Mouse (Mus musculus): Measurements from ENCODE around the gene Scamp5. TPM values are rescaled to one million over a fixed set of nuclear protein-coding genes. Genes with fewer than 3 reads are reported as not detected.

Gene Scamp5
- polyA plus RNA-seq, 1 experiment from 2014 or later = 4.1 TPM

- no peak overlapping the region for H3K9ac ChIP-seq (ENCODE audit: low read length)
- ATAC-seq (ENCODE audit: insufficient number of reproducible peaks, low FRiP score, low TSS enrichment, low read depth) (no peak), DNase-seq (ENCODE audit: low spot score) (peak; percentile 47)
- H3K4me2 ChIP-seq (ENCODE audit: low read depth, severe bottlenecking) = no peak overlapping the region
- 1% methylated on average over 20 of the region's 20 CpGs for WGBS
- H3K36me3 ChIP-seq (ENCODE audit: control insufficient read depth, insufficient read depth, low read length) = no peaks in the 10 kb centered on the region
- peaks cover 70% of the 10 kb centered on the region for H3K27me3 ChIP-seq (ENCODE audit: control insufficient read depth, insufficient read depth, low read length)
- H3K4me3 ChIP-seq (ENCODE audit: low read depth, low read length) = no peak overlapping the region
- no peak overlapping the region for H3K27ac ChIP-seq (replicated peaks; ENCODE audit: low read depth, low read length)
- 0 out of 2 replicates have a peak, but pooled peaks cover 2% of the 10 kb centered on the region for H3K4me1 ChIP-seq (ENCODE audit: control insufficient read depth, insufficient read depth, low read length)
- H3K9me3 ChIP-seq (ENCODE audit: control insufficient read depth, low read length) = no peaks in the 10 kb centered on the region
Observed at GRCm38 (mm10) chr9:57501861-57502260, 34.0 kb upstream of the Scamp5 start.

- Histone ChIP-seq H3K9me3 (ENCODE audit: control insufficient read depth, low read length) (no peaks in the 10 kb centered on the region), H3K4me1 (ENCODE audit: control insufficient read depth, insufficient read depth, low read length) (0 out of 2 replicates have a peak, but pooled peaks cover 2% of the 10 kb centered on the region), H3K27ac (replicated peaks; ENCODE audit: low read depth, low read length) (no peak overlapping the region), H3K9ac (ENCODE audit: low read length) (no peak overlapping the region), H3K4me2 (ENCODE audit: low read depth, severe bottlenecking) (no peak overlapping the region), H3K4me3 (ENCODE audit: low read depth, low read length) (no peak overlapping the region), H3K36me3 (ENCODE audit: control insufficient read depth, insufficient read depth, low read length) (no peaks in the 10 kb centered on the region), H3K27me3 (ENCODE audit: control insufficient read depth, insufficient read depth, low read length) (peaks cover 69% of the 10 kb centered on the region)
- WGBS = 10% methylated on average over 13 of the region's 13 CpGs
- ATAC-seq (ENCODE audit: insufficient number of reproducible peaks, low FRiP score, low TSS enrichment, low read depth) (no peak), DNase-seq (ENCODE audit: low spot score) (no peak)
Observed at GRCm38 (mm10) chr9:57501452-57501851, 33.6 kb upstream of the Scamp5 start.

GRCm38 (mm10) chr9:57498536-57498935 is 30.7 kb upstream of the Scamp5 start:
- no peak overlapping the region for H3K9ac ChIP-seq (ENCODE audit: low read length)
- DNase-seq (ENCODE audit: low spot score) (no peak), ATAC-seq (ENCODE audit: insufficient number of reproducible peaks, low FRiP score, low TSS enrichment, low read depth) (no peak)
- H3K4me2 ChIP-seq (ENCODE audit: low read depth, severe bottlenecking) = no peak overlapping the region
- no peak overlapping the region for H3K4me3 ChIP-seq (ENCODE audit: low read depth, low read length)
- no peaks in the 10 kb centered on the region for H3K36me3 ChIP-seq (ENCODE audit: control insufficient read depth, insufficient read depth, low read length)
- H3K27me3 ChIP-seq (ENCODE audit: control insufficient read depth, insufficient read depth, low read length) = peaks cover 40% of the 10 kb centered on the region
- no peak overlapping the region for H3K27ac ChIP-seq (replicated peaks; ENCODE audit: low read depth, low read length)
- H3K9me3 ChIP-seq (ENCODE audit: control insufficient read depth, low read length) = no peaks in the 10 kb centered on the region
- 74% methylated on average over 7 of the region's 7 CpGs for WGBS
- H3K4me1 ChIP-seq (ENCODE audit: control insufficient read depth, insufficient read depth, low read length) = no peaks in the 10 kb centered on the region

GRCm38 (mm10) chr9:57497236-57497635 is 29.4 kb upstream of the Scamp5 start:
- Histone ChIP-seq H3K27ac (replicated peaks; ENCODE audit: low read depth, low read length) (no peak overlapping the region), H3K4me1 (ENCODE audit: control insufficient read depth, insufficient read depth, low read length) (no peaks in the 10 kb centered on the region), H3K4me2 (ENCODE audit: low read depth, severe bottlenecking) (no peak overlapping the region; the same call in 1 of the 2 replicates), H3K9me3 (ENCODE audit: control insufficient read depth, low read length) (no peaks in the 10 kb centered on the region), H3K27me3 (ENCODE audit: control insufficient read depth, insufficient read depth, low read length) (peaks cover 27% of the 10 kb centered on the region), H3K9ac (ENCODE audit: low read length) (no peak overlapping the region), H3K4me3 (ENCODE audit: low read depth, low read length) (no peak overlapping the region), H3K36me3 (ENCODE audit: control insufficient read depth, insufficient read depth, low read length) (no peaks in the 10 kb centered on the region)
- ATAC-seq (ENCODE audit: insufficient number of reproducible peaks, low FRiP score, low TSS enrichment, low read depth) = no peak
- 80% methylated on average over 5 of the region's 5 CpGs for WGBS
- no peak for DNase-seq (ENCODE audit: low spot score)

GRCm38 (mm10) chr9:57494970-57495369 is 27.1 kb upstream of the Scamp5 start:
- Histone ChIP-seq H3K36me3 (ENCODE audit: control insufficient read depth, insufficient read depth, low read length) (no peaks in the 10 kb centered on the region), H3K4me1 (ENCODE audit: control insufficient read depth, insufficient read depth, low read length) (no peaks in the 10 kb centered on the region), H3K4me3 (ENCODE audit: low read depth, low read length) (no peak overlapping the region), H3K4me2 (ENCODE audit: low read depth, severe bottlenecking) (no peak overlapping the region), H3K27ac (replicated peaks; ENCODE audit: low read depth, low read length) (no peak overlapping the region), H3K27me3 (ENCODE audit: control insufficient read depth, insufficient read depth, low read length) (0 out of 2 replicates have a peak, but pooled peaks cover 5% of the 10 kb centered on the region), H3K9ac (ENCODE audit: low read length) (no peak overlapping the region), H3K9me3 (ENCODE audit: control insufficient read depth, low read length) (no peaks in the 10 kb centered on the region)
- no peak for DNase-seq (ENCODE audit: low spot score)
- no peak for ATAC-seq (ENCODE audit: insufficient number of reproducible peaks, low FRiP score, low TSS enrichment, low read depth)

GRCm38 (mm10) chr9:57493532-57493931 is 25.7 kb upstream of the Scamp5 start:
- H3K36me3 ChIP-seq (ENCODE audit: control insufficient read depth, insufficient read depth, low read length) = no peaks in the 10 kb centered on the region
- no peak overlapping the region for H3K4me2 ChIP-seq (ENCODE audit: low read depth, severe bottlenecking)
- WGBS = 89% methylated on average over 2 of the region's 2 CpGs
- DNase-seq (ENCODE audit: low spot score) (no peak), ATAC-seq (ENCODE audit: insufficient number of reproducible peaks, low FRiP score, low TSS enrichment, low read depth) (no peak)
- H3K27ac ChIP-seq (replicated peaks; ENCODE audit: low read depth, low read length) = no peak overlapping the region
- H3K4me1 ChIP-seq (ENCODE audit: control insufficient read depth, insufficient read depth, low read length) = no peaks in the 10 kb centered on the region
- H3K27me3 ChIP-seq (ENCODE audit: control insufficient read depth, insufficient read depth, low read length) = no peaks in the 10 kb centered on the region
- H3K4me3 ChIP-seq (ENCODE audit: low read depth, low read length) = no peak overlapping the region
- H3K9ac ChIP-seq (ENCODE audit: low read length) = no peak overlapping the region
- no peaks in the 10 kb centered on the region for H3K9me3 ChIP-seq (ENCODE audit: control insufficient read depth, low read length)

GRCm38 (mm10) chr9:57487807-57488206 is 19.9 kb upstream of the Scamp5 start:
- no peak for DNase-seq (ENCODE audit: low spot score)
- Histone ChIP-seq H3K4me1 (ENCODE audit: control insufficient read depth, insufficient read depth, low read length) (no peaks in the 10 kb centered on the region), H3K9me3 (ENCODE audit: control insufficient read depth, low read length) (no peaks in the 10 kb centered on the region), H3K4me2 (ENCODE audit: low read depth, severe bottlenecking) (no peak overlapping the region), H3K36me3 (ENCODE audit: control insufficient read depth, insufficient read depth, low read length) (no peaks in the 10 kb centered on the region), H3K4me3 (ENCODE audit: low read depth, low read length) (no peak overlapping the region), H3K27me3 (ENCODE audit: control insufficient read depth, insufficient read depth, low read length) (no peaks in the 10 kb centered on the region), H3K27ac (replicated peaks; ENCODE audit: low read depth, low read length) (no peak overlapping the region), H3K9ac (ENCODE audit: low read length) (no peak overlapping the region)
- ATAC-seq (ENCODE audit: insufficient number of reproducible peaks, low FRiP score, low TSS enrichment, low read depth) = no peak
- WGBS = 75% methylated on average over 7 of the region's 7 CpGs

- no peak overlapping the region for H3K9ac ChIP-seq (ENCODE audit: low read length)
Observed at GRCm38 (mm10) chr9:57485774-57486173, 17.9 kb upstream of the Scamp5 start.

GRCm38 (mm10) chr9:57468914-57469313 is 1.1 kb upstream of the Scamp5 start:
- Histone ChIP-seq H3K4me1 (ENCODE audit: control insufficient read depth, insufficient read depth, low read length) (no peaks in the 10 kb centered on the region), H3K9ac (ENCODE audit: low read length) (no peak overlapping the region), H3K9me3 (ENCODE audit: control insufficient read depth, low read length) (no peaks in the 10 kb centered on the region), H3K27me3 (ENCODE audit: control insufficient read depth, insufficient read depth, low read length) (no peaks in the 10 kb centered on the region), H3K27ac (replicated peaks; ENCODE audit: low read depth, low read length) (no peak overlapping the region), H3K4me3 (ENCODE audit: low read depth, low read length) (no peak overlapping the region), H3K4me2 (ENCODE audit: low read depth, severe bottlenecking) (no peak overlapping the region), H3K36me3 (ENCODE audit: control insufficient read depth, insufficient read depth, low read length) (no peaks in the 10 kb centered on the region)
- WGBS = 80% methylated on average over 4 of the region's 4 CpGs
- DNase-seq (ENCODE audit: low spot score) = no peak
- no peak for ATAC-seq (ENCODE audit: insufficient number of reproducible peaks, low FRiP score, low TSS enrichment, low read depth)

More at GRCm38 (mm10) chr9:57485774-57486173, 17.9 kb upstream of the Scamp5 start:
- no peak overlapping the region for H3K27ac ChIP-seq (replicated peaks; ENCODE audit: low read depth, low read length)
- H3K27me3 ChIP-seq (ENCODE audit: control insufficient read depth, insufficient read depth, low read length) = no peaks in the 10 kb centered on the region
- no peak overlapping the region for H3K4me3 ChIP-seq (ENCODE audit: low read depth, low read length)
- WGBS = 16% methylated on average over 7 of the region's 7 CpGs
- no peaks in the 10 kb centered on the region for H3K4me1 ChIP-seq (ENCODE audit: control insufficient read depth, insufficient read depth, low read length)
- no peaks in the 10 kb centered on the region for H3K9me3 ChIP-seq (ENCODE audit: control insufficient read depth, low read length)
- no peaks in the 10 kb centered on the region for H3K36me3 ChIP-seq (ENCODE audit: control insufficient read depth, insufficient read depth, low read length)
- ATAC-seq (ENCODE audit: insufficient number of reproducible peaks, low FRiP score, low TSS enrichment, low read depth) = no peak
- H3K4me2 ChIP-seq (ENCODE audit: low read depth, severe bottlenecking) = no peak overlapping the region
- DNase-seq (ENCODE audit: low spot score) = peak; percentile 87

Measured in limb, embryonic 11.5 days (tissue).